Mouse (Mus musculus) bone marrow, adult 2 months (tissue): ENCODE measurements around the gene Chp1.

Experiments used
- CTCF ChIP-seq: fragments of 200-500 bp; IDR thresholded peaks from 2 replicates; pipeline ENCODE4 v1.5.1; 2011; ENCODE audit warnings: low read length, control low read depth; ENCODE audit not compliant: control insufficient read depth, insufficient read depth
- POLR2A ChIP-seq: fragments of 200-500 bp; IDR thresholded peaks from 2 replicates; pipeline ENCODE4 v1.6.1; 2011; ENCODE audit warnings: low read depth, mild to moderate bottlenecking, control low read depth, low read length, borderline replicate concordance; ENCODE audit not compliant: control insufficient read depth

- TF ChIP-seq CTCF = no peak
- no peak for TF ChIP-seq POLR2A
These were observed 33.4 kb upstream of the Chp1 start for GRCm38 (mm10) chr2:119514026-119514522.
